Mouse (Mus musculus) urinary bladder, postnatal 36 days (tissue): ENCODE results near the gene Hypm.

Source experiments
- DNase-seq, 2 experiments: peaks; one replicate each; pipeline ENCODE4 v3.0.0; 2022; ENCODE audit warnings: low spot score in 2 of 2, mixed read lengths in 1 of 2

The Hypm gene

GRCm38 (mm10) chrX:9846628-9847027, at the start of gene Hypm:
Gene Hypm (plus strand): TSS chrX:9846928.
- no peak for DNase-seq

- no peak for DNase-seq
These were observed 36.6 kb upstream of the Hypm start for GRCm38 (mm10) chrX:9810101-9810500.

- no peak for DNase-seq
These were observed 34.3 kb upstream of the Hypm start for GRCm38 (mm10) chrX:9812469-9812868.

GRCm38 (mm10) chrX:9834779-9835178, 11.9 kb upstream of the Hypm start:
- no peak for DNase-seq

DNA sequence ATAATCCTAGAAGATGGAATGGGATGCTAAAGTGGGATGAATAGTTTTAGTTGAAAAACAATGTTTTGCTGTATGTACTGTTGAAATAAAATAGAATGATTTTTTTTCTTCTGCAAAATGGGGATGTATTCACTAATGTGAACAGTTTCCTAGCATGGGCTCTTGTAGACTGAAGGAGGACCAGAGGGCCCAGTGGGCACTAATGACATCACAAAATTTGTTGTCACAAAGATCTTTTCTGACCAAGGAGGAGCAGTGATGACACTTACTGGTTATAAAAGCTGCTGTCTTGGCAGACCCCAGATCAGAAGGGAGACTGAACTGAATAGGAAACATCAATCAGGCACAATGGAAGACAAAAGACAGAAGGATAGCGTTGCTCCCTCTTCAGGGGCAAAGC, 2.7 kb downstream of the Hypm start, which contains the start of gene H2al3:
Gene H2al3, plus strand, starts transcription at position 301 of the 400 bp plus-strand sequence.
- DNase-seq = no peak

DNA sequence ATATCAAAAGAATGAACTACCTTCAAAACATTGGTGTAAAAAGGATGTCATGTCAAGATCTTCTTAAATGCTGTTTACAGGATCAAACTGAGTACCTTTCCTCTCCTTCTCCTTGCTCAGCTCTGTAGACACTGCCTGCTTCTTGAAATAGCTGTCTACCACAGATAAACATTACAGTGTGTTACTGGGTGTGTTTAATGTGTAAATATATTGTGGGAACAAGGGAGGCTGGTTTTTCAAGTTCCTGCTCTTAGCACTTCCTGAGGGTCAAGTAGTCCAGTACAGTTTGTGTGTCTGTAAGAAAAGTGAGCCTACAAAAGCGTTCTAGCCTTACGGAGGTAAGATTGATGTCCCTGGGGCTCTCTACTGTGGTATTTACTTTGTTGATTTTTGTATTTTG, 15.1 kb downstream of the Hypm start:
- no peak for DNase-seq

GRCm38 (mm10) chrX:9875519-9875918, 28.8 kb downstream of the Hypm start:
- DNase-seq = no peak

DNA sequence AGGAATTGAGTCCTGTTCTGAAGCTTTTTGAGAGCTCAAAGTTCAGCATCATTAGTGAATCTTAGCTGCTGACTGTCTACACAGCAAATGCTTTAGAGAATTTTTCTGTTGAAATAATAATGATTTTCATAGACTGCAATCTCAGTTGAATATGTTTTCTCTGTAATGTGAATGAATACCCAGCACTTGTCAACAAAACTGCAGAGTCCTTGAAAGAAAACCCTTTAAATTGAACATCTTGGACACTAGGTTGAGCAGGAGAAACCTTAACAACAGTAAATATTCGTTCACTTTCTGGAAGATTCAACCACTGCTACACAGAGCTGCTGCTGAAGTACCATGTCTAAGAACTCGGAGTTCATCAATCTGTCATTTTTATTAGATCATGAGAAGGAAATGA, 38.6 kb downstream of the Hypm start, which contains the start of gene Sytl5:
Gene Sytl5, plus strand, starts transcription at position 301 of the 400 bp plus-strand sequence.
- DNase-seq = no peak
